Mouse (Mus musculus) frontal cortex, postnatal 10 days (tissue): ENCODE data around the gene Muc4.

ENCODE experiments used
- DNase-seq, 2 experiments: peaks; one replicate each; pipeline ENCODE4 v3.0.0; 2022; ENCODE audit warnings: low spot score in 2 of 2, mixed read lengths in 1 of 2

The Muc4 gene

GRCm38 (mm10) chr16:32726501-32726900, 9.2 kb upstream of the Muc4 start:
- DNase-seq = no peak

GRCm38 (mm10) chr16:32728240-32728639, 7.4 kb upstream of the Muc4 start:
- no peak for DNase-seq

GRCm38 (mm10) chr16:32728730-32729129, 7.0 kb upstream of the Muc4 start:
- no peak for DNase-seq

- no peak for DNase-seq
Observed at GRCm38 (mm10) chr16:32733213-32733612, 2.5 kb upstream of the Muc4 start.

- DNase-seq = no peak
Observed at GRCm38 (mm10) chr16:32736022-32736421, 336 bp downstream of the Muc4 start.

- no peak for DNase-seq
Observed at GRCm38 (mm10) chr16:32740003-32740663, 4.4 kb downstream of the Muc4 start.

- DNase-seq = no peak
Observed at GRCm38 (mm10) chr16:32741366-32741765, 5.7 kb downstream of the Muc4 start.

GRCm38 (mm10) chr16:32742712-32743111, 7.0 kb downstream of the Muc4 start:
- DNase-seq = no peak

GRCm38 (mm10) chr16:32745852-32746251, 10.2 kb downstream of the Muc4 start:
- DNase-seq = no peak

GRCm38 (mm10) chr16:32750242-32751127, 14.8 kb downstream of the Muc4 start:
- DNase-seq = no peak

- DNase-seq = no peak
Observed at GRCm38 (mm10) chr16:32764550-32764949, 28.9 kb downstream of the Muc4 start.

- DNase-seq = no peak
Observed at GRCm38 (mm10) chr16:32764961-32765360, 29.3 kb downstream of the Muc4 start.

- no peak for DNase-seq
Observed at GRCm38 (mm10) chr16:32766904-32767303, 31.2 kb downstream of the Muc4 start.

- DNase-seq = no peak
Observed at GRCm38 (mm10) chr16:32776676-32777075, 41.0 kb downstream of the Muc4 start.

GRCm38 (mm10) chr16:32778956-32779355, 43.3 kb downstream of the Muc4 start:
- no peak for DNase-seq

GRCm38 (mm10) chr16:32783324-32784062, 47.8 kb downstream of the Muc4 start:
- no peak for DNase-seq

- peak; percentile 15 to 39 for DNase-seq
Observed at GRCm38 (mm10) chr16:32784840-32785239, 49.2 kb downstream of the Muc4 start.

- no peak for DNase-seq
Observed at GRCm38 (mm10) chr16:32790056-32790455, 54.4 kb downstream of the Muc4 start.

GRCm38 (mm10) chr16:32795177-32795576, 59.5 kb downstream of the Muc4 start:
- no peak for DNase-seq

- no peak for DNase-seq
Observed at GRCm38 (mm10) chr16:32796676-32797425, 61.2 kb downstream of the Muc4 start.

GRCm38 (mm10) chr16:32797426-32797689, 61.7 kb downstream of the Muc4 start, which contains the start of gene Muc20:
Gene Muc20 (minus strand): TSS chr16:32797435.
- DNase-seq = no peak
